Mouse (Mus musculus) MEL (cell line): ENCODE measurements around the gene Wdr60. TPM values are rescaled to one million over a fixed set of nuclear protein-coding genes. Genes with fewer than 3 reads are reported as not detected.

ENCODE experiments used
- DNase-seq: peaks from one replicate; pipeline ENCODE4 v3.0.0; 2011; ENCODE audit warnings: low read depth, low spot score
- H3K27ac ChIP-seq: 2 replicates; pipeline ENCODE4 v1.5.1; 2012; ENCODE audit warnings: low read depth, mild to moderate bottlenecking, control low read depth, low read length, moderate library complexity; ENCODE audit not compliant: control insufficient read depth
- H3K27me3 ChIP-seq, 2 experiments: fragments of 150-350 bp in 1 of 2; sonication (generic) in 1 of 2; 2 replicates each; pipeline ENCODE4 v1.6.1; 2012; ENCODE audit warnings: low read length in 2 of 2, mild to moderate bottlenecking in 2 of 2, improper control_type of control experiment in 1 of 2, moderate library complexity in 1 of 2; ENCODE audit not compliant: insufficient read depth in 2 of 2, control insufficient read depth in 1 of 2
- H3K36me3 ChIP-seq, 2 experiments: 2 replicates each; pipeline ENCODE4 v1.6.1; 2012 to 2014; ENCODE audit warnings: low read length in 2 of 2, improper control_type of control experiment in 1 of 2, inconsistent platforms in 1 of 2, mild to moderate bottlenecking in 1 of 2; ENCODE audit not compliant: insufficient read depth in 2 of 2, control insufficient read depth in 1 of 2
- H3K4me1 ChIP-seq, 2 experiments: fragments of 150-350 bp in 1 of 2; sonication (generic) in 1 of 2; 2 replicates each; pipeline ENCODE4 v1.6.1; 2012; ENCODE audit warnings: low read length in 2 of 2, improper control_type of control experiment in 1 of 2, mild to moderate bottlenecking in 1 of 2; ENCODE audit not compliant: insufficient read depth in 2 of 2, control insufficient read depth in 1 of 2
- H3K4me3 ChIP-seq, 2 experiments: fragments of 150-350 bp in 1 of 2; sonication (generic) in 1 of 2; 2 replicates each; pipeline ENCODE4 v1.5.1; 2012; ENCODE audit warnings: low read depth in 2 of 2, low read length in 2 of 2, mild to moderate bottlenecking in 2 of 2, moderate library complexity in 2 of 2, control low read depth in 1 of 2, improper control_type of control experiment in 1 of 2; ENCODE audit not compliant: control insufficient read depth in 1 of 2, insufficient read depth in 1 of 2
- H3K79me2 ChIP-seq: 2 replicates; pipeline ENCODE4 v1.6.1; 2012; ENCODE audit warnings: mild to moderate bottlenecking, low read length, moderate library complexity; ENCODE audit not compliant: control insufficient read depth, poor library complexity, insufficient read depth
- H3K9ac ChIP-seq: 2 replicates; pipeline ENCODE4 v1.6.1; 2012; ENCODE audit warnings: low read depth, mild to moderate bottlenecking, control low read depth, low read length, moderate library complexity; ENCODE audit not compliant: control insufficient read depth, poor library complexity, severe bottlenecking
- H3K9me3 ChIP-seq: fragments of 150-350 bp; sonication (generic); replicated peaks from 2 replicates; pipeline ENCODE4 v1.6.1; 2012; ENCODE audit warnings: mild to moderate bottlenecking, low read length, improper control_type of control experiment, moderate library complexity; ENCODE audit not compliant: insufficient read depth
- GATA1 ChIP-seq: IDR thresholded peaks from 2 replicates; pipeline ENCODE4 v1.6.1; 2011; ENCODE audit warnings: low read depth, low read length, improper control_type of control experiment
- SIN3A ChIP-seq: IDR thresholded peaks from 2 replicates; pipeline ENCODE4 v1.6.1; 2012; ENCODE audit warnings: low read length, improper control_type of control experiment, inconsistent platforms
- TBP ChIP-seq: IDR thresholded peaks from 2 replicates; pipeline ENCODE4 v1.8.0; 2011; ENCODE audit warnings: low read depth, low read length, improper control_type of control experiment
- USF1 ChIP-seq: IDR thresholded peaks from 2 replicates; pipeline ENCODE4 v1.6.1; 2014; ENCODE audit warnings: low read depth, mild to moderate bottlenecking, inconsistent platforms, low read length, improper control_type of control experiment, moderate library complexity
- ZC3H11A ChIP-seq: IDR thresholded peaks from 2 replicates; pipeline ENCODE4 v1.6.1; 2012; ENCODE audit warnings: low read depth, mild to moderate bottlenecking, inconsistent platforms, low read length, improper control_type of control experiment
- polyA plus RNA-seq, 2 experiments: library from polyadenylated mRNA; stranded (reverse) in 1 of 2; unstranded in 1 of 2; fragments of >175 nt in 1 of 2; fragments of >200 nt in 1 of 2; gene quantifications; 2 replicates each; pipeline versions ENCODE4 v1.2.1 to v1.2.4; 2012; ENCODE audit warnings: low replicate concordance in 2 of 2, low read depth in 1 of 2; ENCODE audit not compliant: insufficient read length in 2 of 2, insufficient read depth in 1 of 2, missing spikeins in 1 of 2
- total RNA-seq: library from RNA; depleted of rRNA; stranded (reverse); fragments of 300-350 nt; gene quantifications from 2 replicates; pipeline ENCODE4 v1.2.3, GENCODE M21; 2012; rRNA removed

Wdr60 gene
- total and polyA plus RNA-seq, 3 experiments = 19.8 to 21.0 TPM; not detected in 1

GRCm38 (mm10) chr12:116156792-116157532 is 105.9 kb downstream of the Wdr60 start:
- Histone ChIP-seq H3K79me2 (no peaks in the 10 kb centered on the region), H3K4me1 (no peaks in the 10 kb centered on the region), H3K27me3 (peaks cover 0 to 4% of the 10 kb centered on the region in 2 experiments; a peak in 2 of 4 replicates)
- DNase-seq = no peak
- no peak for TF ChIP-seq USF1
- TF ChIP-seq SIN3A = no peak
- no peak for TF ChIP-seq TBP
- TF ChIP-seq GATA1 = no peak
- no peak for TF ChIP-seq ZC3H11A
- TF ChIP-seq, all 39 proteins: peak for 0
- Histone ChIP-seq H3K27ac (no peak overlapping the region), H3K4me3 (no peak overlapping the region), H3K9me3 (no peaks in the 10 kb centered on the region; the same call in 1 of the 2 replicates), H3K9ac (no peak overlapping the region), H3K36me3 (no peaks in the 10 kb centered on the region)

Other genes starting within 250 kb of the Wdr60 start
- 35.6 and 37.1 TPM in 2 replicates for gene Zfp386, start 215.3 kb downstream of the Wdr60 start, total RNA-seq
- gene Zfp386, start 215.3 kb downstream of the Wdr60 start, polyA plus RNA-seq = 10 to 100 TPM in 1 of 2 experiments, not detected in 1; 28.8 TPM
- not detected in 2 replicates for gene Vipr2, start 185.3 kb downstream of the Wdr60 start, total RNA-seq
- not detected for gene Vipr2, start 185.3 kb downstream of the Wdr60 start, polyA plus RNA-seq
- not detected in 2 replicates for gene Gm11027, start 12.4 kb upstream of the Wdr60 start, total RNA-seq
- gene Gm11027, start 12.4 kb upstream of the Wdr60 start, polyA plus RNA-seq = not detected
- gene Esyt2, start 18.2 kb upstream of the Wdr60 start, total RNA-seq = 43.2 and 47.5 TPM in 2 replicates
- gene Esyt2, start 18.2 kb upstream of the Wdr60 start, polyA plus RNA-seq = 10 to 100 TPM; 45.3 to 77.7 TPM
- gene Ncapg2, start 142.4 kb upstream of the Wdr60 start, total RNA-seq = 95.2 and 104 TPM in 2 replicates
- 100 to 1,000 TPM in 1 of 2 experiments, 10 to 100 TPM in 1; 89.3 to 102 TPM for gene Ncapg2, start 142.4 kb upstream of the Wdr60 start, polyA plus RNA-seq
- gene Ptprn2, start 222.7 kb upstream of the Wdr60 start, total RNA-seq = not detected in 2 replicates
- gene Ptprn2, start 222.7 kb upstream of the Wdr60 start, polyA plus RNA-seq = not detected